Mouse (Mus musculus) megakaryocyte, adult 5-6 weeks (primary cell): ENCODE data around the gene Mrgprf. TPM values are rescaled to one million over a fixed set of nuclear protein-coding genes. Genes with fewer than 3 reads are reported as not detected.

Source experiments
- ATAC-seq: 2 replicates; pipeline ENCODE4 v1.8.0; 2016; ENCODE audit warnings: mild to moderate bottlenecking, inconsistent platforms; ENCODE audit not compliant: poor library complexity, severe bottlenecking
- total RNA-seq, 2 experiments: library from RNA; stranded (forward) in 1 of 2; stranded (reverse) in 1 of 2; fragments of 153-499, 151-499 nt in 1 of 2; fragments of 221-1000, 200-1000 nt in 1 of 2; gene quantifications; 2 replicates each; pipeline versions ENCODE4 v1.2.3 to v1.2.4; 2015 to 2017

The Mrgprf gene
- total RNA-seq, 2 experiments from 2014 or later, result not detected

- no peak for ATAC-seq
These were observed 887 bp upstream of the Mrgprf start for GRCm38 (mm10) chr7:145299562-145300320.

GRCm38 (mm10) chr7:145301008-145301340 is 346 bp downstream of the Mrgprf start:
- no peak for ATAC-seq

GRCm38 (mm10) chr7:145301341-145302005 is 845 bp downstream of the Mrgprf start:
- ATAC-seq, result no peak

- ATAC-seq, result 0 out of 2 replicates have a peak, but pooled peaks have one; percentile 16
These were observed 2.1 kb downstream of the Mrgprf start for GRCm38 (mm10) chr7:145302488-145303285.

- no peak for ATAC-seq
These were observed 3.5 kb downstream of the Mrgprf start for GRCm38 (mm10) chr7:145304153-145304552.

GRCm38 (mm10) chr7:145307636-145308035 is 7.0 kb downstream of the Mrgprf start:
- no peak for ATAC-seq

- ATAC-seq, result no peak
These were observed 7.5 kb downstream of the Mrgprf start for GRCm38 (mm10) chr7:145308061-145308675.

GRCm38 (mm10) chr7:145308866-145309265 is 8.2 kb downstream of the Mrgprf start:
- ATAC-seq, result no peak

GRCm38 (mm10) chr7:145309877-145310276 is 9.2 kb downstream of the Mrgprf start:
- no peak for ATAC-seq

GRCm38 (mm10) chr7:145310526-145310925 is 9.9 kb downstream of the Mrgprf start:
- no peak for ATAC-seq

- no peak for ATAC-seq
These were observed 11.5 kb downstream of the Mrgprf start for GRCm38 (mm10) chr7:145312137-145312536.

- no peak for ATAC-seq
These were observed 14.3 kb downstream of the Mrgprf start, which contains the start of gene Mrgprd for GRCm38 (mm10) chr7:145314785-145315411. Mrgprd (plus strand) TSS chr7:145314835.

- ATAC-seq, result no peak
These were observed 16.9 kb downstream of the Mrgprf start for GRCm38 (mm10) chr7:145317522-145317921.

- no peak for ATAC-seq
These were observed 18.9 kb downstream of the Mrgprf start for GRCm38 (mm10) chr7:145319481-145319880.

GRCm38 (mm10) chr7:145323607-145324006 is 23.0 kb downstream of the Mrgprf start:
- ATAC-seq, result no peak

- no peak for ATAC-seq
These were observed 25.1 kb downstream of the Mrgprf start for GRCm38 (mm10) chr7:145325697-145326096.

GRCm38 (mm10) chr7:145329982-145330381 is 29.4 kb downstream of the Mrgprf start:
- no peak for ATAC-seq

- ATAC-seq, result no peak
These were observed 30.0 kb downstream of the Mrgprf start for GRCm38 (mm10) chr7:145330641-145331040.

GRCm38 (mm10) chr7:145332376-145333041 is 31.9 kb downstream of the Mrgprf start:
- no peak for ATAC-seq

GRCm38 (mm10) chr7:145333936-145334335 is 33.3 kb downstream of the Mrgprf start:
- no peak for ATAC-seq
